Comparison of ENCODE assay signal across 8 mouse cellular contexts in the genomic region with DNA sequence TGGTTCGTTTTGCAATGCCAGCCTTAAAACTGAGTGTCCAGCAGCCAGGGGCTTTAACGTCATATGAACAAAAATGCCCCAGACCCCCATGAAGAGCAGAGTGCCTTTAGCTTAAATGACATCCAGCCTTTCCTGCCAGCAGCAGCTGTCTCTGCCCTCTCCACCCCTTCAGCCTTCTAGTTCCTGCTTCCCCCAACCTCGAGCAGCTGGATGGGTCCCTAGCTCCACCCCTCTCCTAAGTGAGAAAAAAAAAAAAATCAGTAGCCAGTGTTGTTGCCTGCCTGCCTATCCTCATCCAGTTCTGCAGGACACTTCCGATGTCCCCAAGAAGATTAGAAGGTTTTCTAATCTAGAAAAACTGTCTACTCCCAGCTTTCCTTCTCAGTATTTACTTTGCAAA.
DNase-seq lines count a peak whose midpoint lies in the region; ATAC-seq and TF ChIP-seq lines count a peak whose summit lies in the region.

No protein-coding gene starts in this region.

- peak overlapping the region; percentile 57 for H3K27ac ChIP-seq in heart, embryonic 10.5 days
- no peak overlapping the region for H3K27ac ChIP-seq in heart, embryonic 11.5 days (ENCODE audit: low read depth, low read length)
- H3K27ac ChIP-seq in embryonic fibroblast, embryonic 13.5 days (ENCODE audit: insufficient read depth, low read length), result peak overlapping the region; percentile 98
- peak overlapping the region; percentile 62 for H3K27ac ChIP-seq in limb, embryonic 15.5 days

- no peaks in the 10 kb centered on the region for H3K27me3 ChIP-seq in heart, embryonic 10.5 days (ENCODE audit: insufficient read depth, poor library complexity, severe bottlenecking)
- H3K27me3 ChIP-seq in heart, embryonic 11.5 days (ENCODE audit: control insufficient read depth, insufficient read depth, low read length), result no peaks in the 10 kb centered on the region
- H3K27me3 ChIP-seq in limb, embryonic 15.5 days, result no peaks in the 10 kb centered on the region

- H3K4me1 ChIP-seq in heart, embryonic 10.5 days, result peaks cover 58% of the 10 kb centered on the region
- H3K4me1 ChIP-seq in heart, embryonic 11.5 days (ENCODE audit: control insufficient read depth, insufficient read depth, low read length), result peaks cover 48% of the 10 kb centered on the region
- H3K4me1 ChIP-seq in embryonic fibroblast, embryonic 13.5 days (ENCODE audit: control insufficient read depth, insufficient read depth, low read length), result peaks cover 33% of the 10 kb centered on the region
- peaks cover 59% of the 10 kb centered on the region for H3K4me1 ChIP-seq in limb, embryonic 15.5 days

- TF ChIP-seq POLR2A in embryonic fibroblast, embryonic 13.5 days (IDR thresholded peaks at IDR 0.05; ENCODE audit: low read depth, low read length), result no peak

- no peak overlapping the region for H3K4me2 ChIP-seq in heart, embryonic 11.5 days
- no peak overlapping the region for H3K4me2 ChIP-seq in limb, embryonic 15.5 days

- H3K4me3 ChIP-seq in heart, embryonic 10.5 days, result no peak overlapping the region
- no peak overlapping the region for H3K4me3 ChIP-seq in heart, embryonic 11.5 days (ENCODE audit: low read depth, low read length)
- no peak overlapping the region for H3K4me3 ChIP-seq in embryonic fibroblast, embryonic 13.5 days (ENCODE audit: insufficient read depth, low read length)
- H3K4me3 ChIP-seq in limb, embryonic 15.5 days, result no peak overlapping the region

- no peak for ATAC-seq in heart, embryonic 11.5 days (replicated peaks; ENCODE audit: insufficient number of reproducible peaks, low FRiP score, low TSS enrichment)
- ATAC-seq in limb, embryonic 15.5 days (ENCODE audit: insufficient number of reproducible peaks, low FRiP score, low TSS enrichment, low read depth), result no peak

- no peaks in the 10 kb centered on the region for H3K36me3 ChIP-seq in heart, embryonic 10.5 days
- no peaks in the 10 kb centered on the region for H3K36me3 ChIP-seq in heart, embryonic 11.5 days (ENCODE audit: control insufficient read depth, insufficient read depth, low read length)
- no peaks in the 10 kb centered on the region for H3K36me3 ChIP-seq in limb, embryonic 15.5 days

- 34% methylated on average over 4 of the region's 4 CpGs for WGBS in heart, embryonic 10.5 days
- WGBS in heart, embryonic 11.5 days (ENCODE audit: insufficient replicate concordance), result 20% methylated on average over 4 of the region's 4 CpGs
- 20% methylated on average over 4 of the region's 4 CpGs for WGBS in limb, embryonic 15.5 days

- TF ChIP-seq CTCF in embryonic fibroblast, embryonic 13.5 days (IDR thresholded peaks at IDR 0.05; ENCODE audit: borderline replicate concordance, insufficient read depth, low read length), result no peak

- no peaks in the 10 kb centered on the region for H3K9me3 ChIP-seq in heart, embryonic 10.5 days
- no peaks in the 10 kb centered on the region for H3K9me3 ChIP-seq in heart, embryonic 11.5 days (replicated peaks; ENCODE audit: control insufficient read depth, low read length)
- no peaks in the 10 kb centered on the region for H3K9me3 ChIP-seq in limb, embryonic 15.5 days

- no peak for DNase-seq in heart, embryonic 10.5 days (ENCODE audit: low spot score)
- peak; percentile 61 for DNase-seq in 3T3-L1 (ENCODE audit: low read depth, low spot score)
- no peak for DNase-seq in cerebellum, postnatal 14 days
- DNase-seq in layer of hippocampus, adult 11-12 months (ENCODE audit: low spot score), result no peak
- DNase-seq in B cell, adult 2 months, result no peak

- no peak overlapping the region for H3K9ac ChIP-seq in heart, embryonic 11.5 days (ENCODE audit: low read depth, low read length)
- H3K9ac ChIP-seq in limb, embryonic 15.5 days, result no peak overlapping the region
